Mouse (Mus musculus): Measurements from ENCODE around the gene Pcdh18.

- no peak for TF ChIP-seq CTCF (IDR thresholded peaks at IDR 0.05; ENCODE audit: borderline replicate concordance, extremely low read depth, insufficient read depth, insufficient read length)
- no peak for TF ChIP-seq POLR2A (IDR thresholded peaks at IDR 0.05; ENCODE audit: borderline replicate concordance, extremely low read depth, insufficient read depth, insufficient read length, poor library complexity, severe bottlenecking)
These were observed 31.2 kb upstream of the Pcdh18 start for GRCm38 (mm10) chr3:49788296-49788695.

Data from brain, embryonic 14.5 days (tissue).